Mouse (Mus musculus): Measurements from ENCODE around the gene Akr1b10. TPM values are rescaled to one million over a fixed set of nuclear protein-coding genes. Genes with fewer than 3 reads are reported as not detected.

Akr1b10 gene
- 100 TPM for polyA plus RNA-seq (2014; fragmentation: Illumina TruSeq; extraction: RNeasy Lipid Tissue Mini Kit (QIAGEN cat#74804); ENCODE audit: low read depth, low replicate concordance)

DNA sequence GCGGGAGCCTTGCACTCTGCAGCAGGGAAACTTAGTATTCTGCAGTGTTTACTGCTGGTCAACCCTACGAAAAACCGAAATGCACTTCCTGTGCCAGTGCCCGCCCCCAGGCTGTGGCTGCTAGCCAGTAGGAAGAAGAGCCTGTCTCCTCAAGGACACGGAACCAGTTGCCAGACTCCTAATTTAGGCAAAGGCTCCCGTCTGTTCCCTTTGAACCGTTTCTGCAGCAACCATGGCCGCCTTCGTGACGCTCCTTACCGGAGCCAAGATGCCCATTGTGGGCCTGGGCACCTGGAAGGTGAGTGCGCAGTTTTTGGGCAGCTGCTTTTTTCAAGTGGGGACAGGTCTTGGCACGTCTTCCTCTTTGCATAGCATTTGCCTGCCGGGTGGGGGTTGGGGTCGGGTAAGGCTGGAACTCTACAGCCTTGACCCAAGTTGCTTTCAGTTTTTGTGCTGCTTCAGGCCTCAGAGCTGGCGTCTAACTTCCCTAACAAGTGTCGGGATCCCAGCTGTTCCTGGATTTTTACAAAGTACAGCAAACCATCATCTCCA lies at the start of gene Akr1b10:
Gene Akr1b10, plus strand, starts transcription at position 109 of the 552 bp plus-strand sequence.

DNA sequence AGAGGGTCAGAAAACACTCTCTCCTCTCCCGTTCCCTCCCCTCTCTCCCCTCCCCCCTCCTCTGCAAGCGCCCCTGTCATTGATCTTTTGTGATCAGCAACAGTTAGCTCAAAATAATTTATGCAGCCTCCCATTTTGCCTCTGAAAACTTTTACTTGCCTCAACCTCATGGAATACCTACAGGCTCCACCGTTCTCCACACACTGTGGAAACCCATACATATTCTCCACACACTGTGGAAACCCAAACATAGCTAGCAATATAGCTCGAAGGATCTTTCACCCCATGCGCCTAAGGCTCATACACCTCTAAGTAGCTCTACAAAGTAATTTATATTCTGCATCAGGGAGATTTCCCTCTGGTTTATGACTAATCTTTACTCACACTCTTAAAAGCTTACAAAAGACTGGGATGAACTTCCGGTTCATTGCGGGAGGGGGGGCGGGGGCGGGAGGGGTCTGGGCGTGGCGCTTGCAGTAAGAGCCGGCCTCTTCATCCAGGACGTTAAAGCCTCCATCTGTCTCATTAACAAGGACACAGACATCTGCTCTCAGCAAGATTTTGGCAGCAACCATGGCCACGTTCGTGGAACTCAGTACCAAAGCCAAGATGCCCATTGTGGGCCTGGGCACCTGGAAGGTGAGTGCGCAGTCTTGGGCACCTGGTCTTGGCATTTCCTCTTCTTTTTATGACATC lies 30.2 kb upstream of the Akr1b10 start, which contains the start of gene Akr1b8:
Gene Akr1b8, plus strand, starts transcription at position 462 of the 696 bp plus-strand sequence.

DNA sequence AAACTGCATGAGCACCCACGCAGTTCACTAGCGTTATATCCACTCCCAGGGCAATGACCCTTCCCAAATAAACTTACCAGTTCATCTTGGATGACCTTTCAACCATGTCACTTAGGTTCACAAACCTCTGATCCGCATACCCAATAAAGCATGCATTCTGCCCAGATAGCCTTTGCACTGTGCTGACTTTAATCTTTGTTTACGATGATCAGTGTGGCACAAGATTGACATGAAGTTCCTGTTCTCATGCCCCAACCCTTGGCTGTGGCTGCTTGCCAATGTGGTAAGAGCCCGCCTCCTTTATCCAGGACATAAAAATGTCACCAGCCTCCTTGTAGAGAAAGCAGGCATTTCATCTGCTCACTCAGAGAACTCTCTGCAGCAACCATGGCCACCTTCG lies 28.0 kb downstream of the Akr1b10 start, which contains the start of gene Akr1b7:
Gene Akr1b7, plus strand, starts transcription at position 312 of the 400 bp plus-strand sequence.

Other genes with a start within 250 kb of the Akr1b10 start
- gene Slc35b4, start 207.1 kb upstream of the Akr1b10 start, polyA plus RNA-seq (2014; fragmentation: Illumina TruSeq; extraction: RNeasy Lipid Tissue Mini Kit (QIAGEN cat#74804); ENCODE audit: low read depth, low replicate concordance), result 9.0 TPM
- gene Akr1b3, start 66.7 kb upstream of the Akr1b10 start, polyA plus RNA-seq (2014; fragmentation: Illumina TruSeq; extraction: RNeasy Lipid Tissue Mini Kit (QIAGEN cat#74804); ENCODE audit: low read depth, low replicate concordance), result 323 TPM
- gene Akr1b8, start 30.1 kb upstream of the Akr1b10 start, polyA plus RNA-seq (2014; fragmentation: Illumina TruSeq; extraction: RNeasy Lipid Tissue Mini Kit (QIAGEN cat#74804); ENCODE audit: low read depth, low replicate concordance), result 8.6 TPM
- not detected for gene Akr1b7, start 28.1 kb downstream of the Akr1b10 start, polyA plus RNA-seq (2014; fragmentation: Illumina TruSeq; extraction: RNeasy Lipid Tissue Mini Kit (QIAGEN cat#74804); ENCODE audit: low read depth, low replicate concordance)
- gene Bpgm, start 92.0 kb downstream of the Akr1b10 start, polyA plus RNA-seq (2014; fragmentation: Illumina TruSeq; extraction: RNeasy Lipid Tissue Mini Kit (QIAGEN cat#74804); ENCODE audit: low read depth, low replicate concordance), result 31.8 TPM
- 58.7 TPM for gene Cald1, start 214.3 kb downstream of the Akr1b10 start, polyA plus RNA-seq (2014; fragmentation: Illumina TruSeq; extraction: RNeasy Lipid Tissue Mini Kit (QIAGEN cat#74804); ENCODE audit: low read depth, low replicate concordance)

Data from heart, adult 10 weeks (tissue).